ENCODE assay signal across 8 mouse cellular contexts in genomic region chr4:62286257-62286991, GRCm38 (mm10). TPM values are rescaled to one million over a fixed set of nuclear protein-coding genes. Genes with fewer than 3 reads are reported as not detected.
DNase-seq lines count a peak whose midpoint lies in the region; ATAC-seq lines count a peak whose summit lies in the region.

No protein-coding gene starts in this region.

- H3K9me3 ChIP-seq in hindbrain, embryonic 15.5 days = no peaks in the 10 kb centered on the region

- WGBS in hindbrain, embryonic 15.5 days = under 1% methylated on average over 55 of the region's 55 CpGs

- ATAC-seq in hindbrain, embryonic 15.5 days (ENCODE audit: low FRiP score, low read depth) = peak; percentile 94

- H3K4me1 ChIP-seq in hindbrain, embryonic 15.5 days (replicated peaks) = peaks cover 24% of the 10 kb centered on the region

- H3K4me2 ChIP-seq in hindbrain, embryonic 15.5 days = peak overlapping the region; percentile 69

- H3K36me3 ChIP-seq in hindbrain, embryonic 15.5 days = no peaks in the 10 kb centered on the region; the same call in 1 of the 2 replicates

- H3K9ac ChIP-seq in hindbrain, embryonic 15.5 days = peak overlapping the region; percentile 59

- H3K4me3 ChIP-seq in hindbrain, embryonic 15.5 days = peak overlapping the region; percentile 75

- peak; percentile 52 for DNase-seq in WW6 (ENCODE audit: low read depth, low spot score)
- peak; percentile 83 to 86 for DNase-seq in cerebellum, postnatal 10 days
- peak; percentile 77 to 84 for DNase-seq in frontal cortex, postnatal 36 days (ENCODE audit: low spot score in 2 of 2)
- peak; percentile 77 to 87 for DNase-seq in left cerebral cortex, adult 18-20 months (ENCODE audit: low spot score in 2 of 2)
- peak; percentile 82 to 86 for DNase-seq in lung, postnatal 4 days
- peak; percentile 58 for DNase-seq in retina, postnatal 7 days (ENCODE audit: low read depth, low spot score)
- DNase-seq in urinary bladder, postnatal 14 days (ENCODE audit: low spot score) = peak; percentile 77

- peak overlapping the region; percentile 70 for H3K27ac ChIP-seq in hindbrain, embryonic 15.5 days (replicated peaks)

- H3K27me3 ChIP-seq in hindbrain, embryonic 15.5 days = no peaks in the 10 kb centered on the region

RNA-seq across cellular contexts. Expression of gene Slc31a2, which starts 24.1 kb away (rescaled TPM):
- polyA plus RNA-seq in hindbrain, embryonic 15.5 days (2015; fragmentation: Nextera tagmentation; extraction: Ambion mirVana) = 16.7 and 19.5 TPM in 2 replicates
- total RNA-seq in left cerebral cortex, adult 18-20 months (2021) = 1 to 10 TPM; 8.5 to 8.7 TPM

RNA-seq across cellular contexts. Expression of gene Zfp37, which starts 55.6 kb away (rescaled TPM):
- polyA plus RNA-seq in hindbrain, embryonic 15.5 days (2015; fragmentation: Nextera tagmentation; extraction: Ambion mirVana) = 24.4 and 28.3 TPM in 2 replicates
- total RNA-seq in left cerebral cortex, adult 18-20 months (2021) = 10 to 100 TPM; 21.4 to 21.7 TPM

Comparison
In these comparisons a context has a peak if more than half of its experiments do, and no peak if none do; other contexts are left out.
1. Peak in every context shown above with its lines: DNase-seq, ATAC-seq, H3K4me3 ChIP-seq and H3K27ac ChIP-seq.